Mouse (Mus musculus): ENCODE measurements at regions not wholly inside any gene's neighbourhood (a gene's known extent, or its start where the extent isn't known, plus 50 kb on each side); places are given as distances from the start of the nearest gene placed in this dataset.
A peak's percentile ranks its signal among the peaks of the same experiment; 100 is the strongest.

DNA sequence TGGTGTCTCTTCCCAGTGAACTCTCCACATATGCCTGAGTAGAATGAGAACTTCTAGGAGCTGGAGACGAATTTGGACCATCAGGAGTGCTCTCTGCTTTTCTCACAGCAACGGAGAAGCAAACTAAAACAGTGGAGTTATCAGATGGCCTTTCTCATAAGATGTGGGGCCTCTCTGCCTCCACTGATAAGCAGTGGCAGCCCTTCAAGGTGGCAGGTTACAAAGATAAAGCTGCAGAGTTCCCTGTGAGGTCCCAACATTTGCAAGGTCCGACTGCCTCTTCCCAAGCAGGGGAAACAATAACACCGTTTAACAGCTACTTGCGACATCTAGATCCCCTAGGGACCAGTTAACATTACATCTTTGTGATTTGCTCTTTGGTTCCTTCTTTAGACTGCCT is 71.5 kb upstream of the Smyd2 start:
- ATAC-seq (replicated peaks; ENCODE audit: low FRiP score, poor library complexity, severe bottlenecking) = no peak

DNA sequence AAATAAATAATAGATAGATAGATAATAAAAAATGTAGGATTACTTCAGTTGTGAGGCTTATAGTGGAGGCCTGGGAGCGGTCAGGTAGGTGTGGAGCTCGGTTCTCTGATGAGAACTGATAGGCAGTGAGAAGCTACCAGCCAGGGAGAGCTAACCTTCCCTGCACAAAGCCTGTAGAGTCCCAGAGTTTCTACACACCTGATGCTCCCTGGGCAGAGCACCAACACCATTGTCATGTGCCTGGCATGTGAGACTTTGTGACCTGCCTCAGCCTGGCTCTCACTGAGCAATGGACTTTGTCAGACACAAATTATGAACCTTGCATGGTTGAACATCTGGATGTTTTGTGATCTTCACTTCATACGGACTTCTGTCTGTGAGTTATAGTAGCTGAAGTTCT is 71.1 kb upstream of the Smyd2 start:
- no peak for ATAC-seq (replicated peaks; ENCODE audit: low FRiP score, poor library complexity, severe bottlenecking)

DNA sequence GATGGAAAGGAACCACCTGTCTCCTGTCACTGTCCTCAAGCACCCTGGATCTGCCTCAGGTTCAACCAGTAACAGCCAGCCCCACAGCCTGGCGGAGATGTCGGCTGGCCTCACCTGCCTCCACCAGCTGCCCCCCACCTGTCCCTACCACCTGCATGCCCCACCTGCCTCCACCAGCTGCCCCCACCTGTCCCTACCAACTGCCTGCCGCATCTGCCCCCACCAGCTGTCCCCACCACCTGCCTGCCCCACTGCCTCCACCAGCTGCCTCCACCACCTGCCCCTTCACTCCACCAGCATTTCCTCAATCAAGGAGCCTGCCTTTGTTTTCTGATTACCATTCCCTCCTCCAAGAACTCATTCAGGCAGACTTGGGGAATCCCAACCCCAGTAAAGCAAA is 68.9 kb upstream of the Smyd2 start:
- no peak for ATAC-seq (replicated peaks; ENCODE audit: low FRiP score, poor library complexity, severe bottlenecking)

GRCm38 (mm10) chr1:189990046-189990622 is 68.0 kb upstream of the Smyd2 start:
- ATAC-seq (replicated peaks; ENCODE audit: low FRiP score, poor library complexity, severe bottlenecking) = no peak

DNA sequence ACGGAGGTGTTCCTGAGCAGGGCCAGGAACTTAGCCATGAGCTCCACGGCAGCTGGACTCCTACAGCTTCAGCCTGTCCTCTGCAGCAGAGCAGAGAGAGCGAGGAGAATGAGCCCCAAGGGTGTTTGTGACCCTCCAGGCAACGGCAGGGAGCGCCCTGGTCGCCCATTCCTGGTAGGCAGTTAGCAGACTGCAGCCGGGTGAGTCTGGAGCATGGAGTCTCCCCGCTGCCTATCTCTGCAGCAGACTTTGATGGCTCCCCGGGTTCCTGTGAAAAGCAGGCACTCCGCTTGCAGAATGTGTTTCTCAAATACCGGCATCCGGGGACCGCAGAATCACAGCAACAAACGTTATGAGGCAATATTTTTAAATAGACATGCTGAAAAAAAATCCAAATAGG is 67.2 kb upstream of the Smyd2 start:
- ATAC-seq (replicated peaks; ENCODE audit: low FRiP score, poor library complexity, severe bottlenecking) = no peak

- ATAC-seq (replicated peaks; ENCODE audit: low FRiP score, poor library complexity, severe bottlenecking) = no peak
Measured at GRCm38 (mm10) chr1:189988864-189989263, 66.7 kb upstream of the Smyd2 start.

DNA sequence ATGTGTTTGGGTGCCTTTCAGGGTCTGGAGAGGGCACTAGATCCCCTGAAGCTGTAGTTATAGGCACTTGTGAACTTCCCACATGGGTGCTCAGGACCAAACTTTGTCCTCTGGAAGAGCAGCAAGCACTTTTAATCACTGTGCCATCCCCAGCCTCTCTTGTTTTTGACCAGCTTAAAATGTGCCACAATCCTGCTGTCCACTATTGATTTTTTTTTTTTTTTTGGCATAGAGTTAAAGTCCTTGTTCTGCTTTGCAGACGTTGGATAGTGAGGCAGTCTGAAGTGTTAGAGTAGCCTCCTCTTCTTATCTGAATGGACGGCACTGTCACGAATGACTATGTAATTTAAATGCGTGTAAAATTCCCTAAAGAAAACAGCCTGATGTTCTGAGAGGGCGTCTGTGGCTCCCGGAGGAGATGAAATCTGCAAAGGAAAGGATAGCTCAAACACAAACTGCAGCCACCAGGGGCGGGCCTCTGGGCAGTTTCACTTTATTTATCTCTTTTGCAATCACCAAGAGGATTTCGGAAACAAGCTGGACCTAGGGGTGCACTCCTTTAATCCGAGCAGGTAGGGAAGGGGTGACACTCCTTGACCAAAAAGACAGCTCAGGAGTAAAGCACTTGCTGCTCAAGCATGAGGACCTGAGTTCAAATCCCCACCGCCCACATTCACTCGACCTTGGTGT is 63.5 kb upstream of the Smyd2 start:
- ATAC-seq (replicated peaks; ENCODE audit: low FRiP score, poor library complexity, severe bottlenecking) = no peak

- no peak for ATAC-seq (replicated peaks; ENCODE audit: low FRiP score, poor library complexity, severe bottlenecking)
Measured at GRCm38 (mm10) chr1:189978244-189978643, 56.1 kb upstream of the Smyd2 start.

DNA sequence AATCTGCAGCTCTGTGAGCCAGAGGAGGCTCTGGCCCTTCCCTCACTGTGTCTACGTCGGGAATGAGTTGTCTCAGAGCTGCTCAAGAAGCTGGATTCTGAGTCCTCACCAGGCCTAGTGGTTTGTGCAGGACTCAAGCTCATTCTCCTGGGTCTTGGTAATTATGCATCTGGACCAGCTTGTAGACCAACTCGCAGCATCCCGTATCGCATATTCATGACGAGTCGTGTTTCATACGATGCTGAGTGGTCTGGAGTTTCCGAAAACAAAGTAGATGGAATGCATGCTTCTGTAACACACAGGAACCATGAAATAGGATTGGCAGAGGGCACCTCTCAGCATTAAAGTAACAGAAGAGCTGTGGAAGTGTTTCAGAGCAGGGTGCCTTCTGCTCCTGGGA is 53.5 kb upstream of the Smyd2 start:
- ATAC-seq (replicated peaks; ENCODE audit: low FRiP score, poor library complexity, severe bottlenecking) = no peak

DNA sequence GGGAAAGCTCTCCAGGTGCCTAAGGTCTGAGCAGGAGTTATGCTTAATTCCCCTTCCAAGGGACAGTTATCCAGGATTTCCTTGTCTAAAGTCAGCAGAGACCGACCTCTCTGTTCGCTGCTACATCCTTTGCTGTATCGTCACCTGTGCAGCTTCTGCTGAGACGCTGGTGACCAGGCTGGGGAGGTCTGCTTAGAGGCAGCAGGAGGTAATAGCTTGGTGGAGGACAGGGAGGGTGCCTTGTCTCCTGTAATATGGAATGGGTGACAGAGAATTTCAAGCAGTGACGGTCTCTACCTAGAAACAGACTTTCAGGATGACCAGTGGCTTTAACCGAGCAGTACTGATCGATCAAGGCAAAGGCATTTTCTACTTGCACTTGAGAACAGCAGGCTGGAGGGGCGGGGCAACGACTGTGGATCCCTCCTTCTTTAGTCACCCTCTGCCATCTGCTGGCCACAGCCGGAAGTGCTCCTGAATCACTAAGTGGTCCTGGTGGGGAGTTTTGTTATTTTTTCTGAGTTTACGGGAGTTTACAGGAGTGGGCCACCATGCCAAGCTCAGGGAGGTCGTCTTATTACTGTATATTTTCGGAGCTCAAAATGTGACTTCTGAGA is 50.7 kb upstream of the Smyd2 start:
- ATAC-seq (replicated peaks; ENCODE audit: low FRiP score, poor library complexity, severe bottlenecking) = peak; percentile 75

All from erythroblast, adult 5-6 weeks (primary cell).